Mouse (Mus musculus): ENCODE measurements at regions not wholly inside any gene's neighbourhood (a gene's known extent, or its start where the extent isn't known, plus 50 kb on each side); places are given as distances from the start of the nearest gene placed in this dataset.
A peak's percentile ranks its signal among the peaks of the same experiment; 100 is the strongest.

DNA sequence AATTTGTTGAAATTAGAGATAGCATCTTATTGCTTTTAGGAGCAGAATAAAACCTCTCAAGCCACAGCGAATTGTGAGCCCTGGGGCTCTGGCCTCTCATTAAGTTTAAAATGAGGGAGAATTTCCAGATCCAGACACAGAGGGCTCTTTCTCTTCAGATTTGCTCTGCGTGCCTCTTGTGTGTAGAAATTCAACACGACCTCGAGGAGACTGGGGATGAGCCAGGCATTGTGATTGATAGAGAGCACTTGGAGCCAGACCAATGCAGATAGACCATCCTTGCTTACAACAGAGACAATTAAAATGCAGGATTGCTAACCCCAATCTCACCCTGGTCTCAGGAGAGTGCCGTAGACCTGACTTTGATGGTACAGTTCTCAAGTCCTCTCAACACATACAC is 121.9 kb upstream of the Gas1 start:
- DNase-seq (ENCODE audit: inconsistent age in 2 of 2, low spot score in 1 of 2): peak; percentile 52 to 90

GRCm38 (mm10) chr13:60303561-60303960 is 126.4 kb upstream of the Gas1 start:
- no peak for DNase-seq (ENCODE audit: inconsistent age in 2 of 2, low spot score in 1 of 2)

DNA sequence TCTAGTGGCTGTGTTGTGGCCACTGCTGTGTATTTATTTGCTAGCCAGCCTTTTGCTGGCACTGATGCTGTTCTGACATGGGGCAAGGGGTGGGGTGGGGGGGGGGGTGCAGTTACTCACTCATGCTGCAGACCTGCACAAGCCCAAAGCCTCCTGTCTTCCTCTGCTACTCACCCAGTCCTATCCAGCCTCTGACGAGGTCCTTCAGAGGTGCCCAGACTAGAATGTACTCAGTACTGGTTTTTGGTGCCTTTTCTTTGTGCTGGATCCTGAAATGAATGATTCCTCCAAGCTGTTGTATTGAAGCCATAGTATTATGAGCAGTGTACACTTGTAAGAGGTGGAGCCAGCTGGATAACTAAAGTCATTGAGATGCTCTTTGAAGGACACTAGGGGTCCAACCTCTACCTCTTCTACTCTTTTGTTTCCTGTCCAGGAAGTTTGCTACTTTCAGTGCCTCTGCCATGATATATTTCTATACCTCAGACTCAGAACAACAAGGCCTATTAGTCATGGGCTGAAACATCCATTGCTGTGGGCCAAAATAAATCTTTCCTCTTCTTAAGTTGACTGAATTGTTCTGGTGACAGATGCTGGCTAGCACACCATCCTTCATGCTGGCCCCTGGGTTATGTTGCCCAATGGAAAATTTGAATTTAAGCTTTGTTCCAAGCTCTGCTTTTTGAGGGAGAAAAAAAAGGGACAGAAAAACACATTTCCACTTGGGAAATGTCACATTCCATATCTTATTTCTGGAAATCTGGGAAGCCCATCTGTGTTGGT is 128.1 kb upstream of the Gas1 start:
- DNase-seq (ENCODE audit: inconsistent age in 2 of 2, low spot score in 1 of 2): no peak

- peak; percentile 42 to 84 for DNase-seq (ENCODE audit: inconsistent age in 2 of 2, low spot score in 1 of 2)
These were observed 131.1 kb upstream of the Gas1 start for GRCm38 (mm10) chr13:60308062-60308801.

DNA sequence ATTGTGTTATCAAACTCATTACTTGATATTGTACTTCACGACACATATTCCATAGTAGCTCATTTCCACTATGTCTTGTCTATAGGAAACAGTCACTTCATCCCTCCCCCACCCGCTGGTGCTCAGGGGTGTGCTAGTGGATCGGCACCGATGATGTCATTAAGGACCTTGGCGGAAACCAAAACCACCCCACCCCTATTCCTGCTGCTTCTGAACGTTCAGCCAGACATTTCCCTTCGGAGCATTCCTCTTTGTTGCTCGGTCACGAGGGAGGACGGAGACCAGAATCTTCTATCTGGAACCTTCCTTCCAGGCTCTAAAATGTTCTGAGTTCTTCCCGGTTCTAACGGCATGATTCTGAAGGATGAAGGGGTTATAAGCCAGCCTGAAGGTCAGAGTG is 132.3 kb upstream of the Gas1 start:
- DNase-seq (ENCODE audit: inconsistent age in 2 of 2, low spot score in 1 of 2): no peak

DNA sequence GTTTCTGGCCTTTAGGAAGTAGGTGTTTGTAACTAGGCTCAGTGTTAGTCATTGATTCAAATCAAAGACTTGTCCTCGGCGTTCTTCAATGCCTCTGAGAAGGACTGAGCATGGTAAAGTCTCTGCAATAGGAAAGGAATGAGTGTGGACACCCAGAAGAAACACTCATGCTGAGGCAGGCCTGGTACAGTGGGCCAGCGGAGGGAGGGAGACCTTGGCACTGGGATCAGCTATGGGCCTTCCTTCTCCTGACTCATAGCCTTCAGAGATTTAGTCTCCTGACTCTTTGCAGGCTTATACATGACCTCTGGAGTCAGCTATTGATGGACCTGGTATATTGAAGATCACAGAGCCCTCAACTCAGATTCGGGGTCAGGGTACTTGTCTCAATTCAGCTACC is 132.8 kb upstream of the Gas1 start:
- peak; percentile 75 to 86 for DNase-seq (ENCODE audit: inconsistent age in 2 of 2, low spot score in 1 of 2)

DNA sequence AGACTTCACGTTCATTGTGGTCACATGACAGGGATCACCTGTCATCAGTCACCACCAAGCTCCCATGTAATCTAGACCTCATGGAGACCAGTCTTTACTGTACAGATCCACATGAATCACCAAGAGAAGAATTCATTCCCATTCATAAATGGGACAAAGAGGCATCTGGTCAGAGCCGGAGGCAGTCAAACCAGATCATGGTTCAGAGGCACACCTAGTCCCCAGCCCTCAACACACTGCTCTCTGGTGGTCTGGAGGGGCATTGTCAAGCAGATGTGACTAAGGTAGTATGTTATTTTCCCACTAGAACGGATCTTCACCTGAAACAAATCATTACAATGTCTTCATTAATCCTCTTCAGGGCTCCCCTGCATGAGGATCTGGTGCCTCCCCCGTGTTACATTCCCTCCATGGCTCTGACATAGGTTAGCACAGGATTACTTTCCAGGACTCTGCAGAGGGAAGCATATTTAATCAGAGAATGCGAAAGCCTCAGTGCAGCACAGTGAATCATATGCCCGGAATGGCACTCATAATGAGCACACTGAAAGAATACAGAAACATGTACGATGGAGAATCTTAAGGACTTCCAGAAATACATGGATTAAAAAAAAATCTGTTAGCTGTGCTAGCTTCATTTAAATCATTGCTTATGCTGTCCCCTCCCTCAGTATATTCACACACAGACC is 135.4 kb upstream of the Gas1 start:
- no peak for DNase-seq (ENCODE audit: inconsistent age in 2 of 2, low spot score in 1 of 2)

GRCm38 (mm10) chr13:60318436-60319020 is 141.4 kb upstream of the Gas1 start:
- no peak for DNase-seq (ENCODE audit: inconsistent age in 2 of 2, low spot score in 1 of 2)

DNA sequence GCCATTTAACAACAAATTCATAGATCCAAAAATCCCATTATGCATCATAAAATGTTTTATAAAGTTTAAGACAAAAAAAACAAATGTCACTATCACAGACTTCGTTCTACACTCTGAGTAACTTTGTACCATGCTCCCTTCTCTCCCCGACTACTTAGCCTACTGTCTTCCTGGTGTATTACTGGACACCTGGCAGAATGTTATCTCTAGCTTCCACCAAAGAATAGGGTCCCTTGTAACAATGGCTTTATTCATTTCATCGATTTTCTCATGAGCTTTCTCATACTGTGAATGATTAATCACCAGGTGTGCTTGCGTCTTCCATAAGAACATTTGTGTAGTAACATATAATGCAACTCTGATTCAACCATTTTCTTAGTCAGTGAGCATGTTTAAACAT is 142.1 kb upstream of the Gas1 start:
- no peak for DNase-seq (ENCODE audit: inconsistent age in 2 of 2, low spot score in 1 of 2)

- no peak for DNase-seq (ENCODE audit: inconsistent age in 2 of 2, low spot score in 1 of 2)
These were observed 142.9 kb upstream of the Gas1 start for GRCm38 (mm10) chr13:60319861-60320602.

DNA sequence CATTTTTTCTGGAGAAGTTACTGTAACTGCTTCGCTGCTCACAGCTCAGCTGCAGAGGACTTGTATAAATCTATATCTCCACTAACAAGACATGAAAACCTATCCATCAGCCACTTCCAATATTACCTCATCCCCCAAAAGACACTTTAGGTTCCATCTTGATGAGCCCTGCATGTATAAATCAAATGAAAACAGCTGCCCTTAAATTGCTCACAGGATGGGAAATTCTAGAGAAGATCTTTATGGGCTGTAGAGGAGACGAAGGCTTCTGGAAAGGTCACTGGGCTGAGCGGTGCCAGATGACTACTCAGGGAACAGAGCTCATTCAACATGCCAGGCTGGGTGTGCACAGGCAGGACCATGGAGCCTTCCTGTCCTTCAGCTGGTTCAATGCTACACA is 145.4 kb upstream of the Gas1 start:
- DNase-seq (ENCODE audit: inconsistent age in 2 of 2, low spot score in 1 of 2): peak; percentile 43 to 70

GRCm38 (mm10) chr13:60330475-60331258 is 153.5 kb upstream of the Gas1 start:
- DNase-seq (ENCODE audit: inconsistent age in 2 of 2, low spot score in 1 of 2): no peak

GRCm38 (mm10) chr13:60336196-60336595 is 159.0 kb upstream of the Gas1 start:
- peak in 1 of 2 experiments; percentile 32 for DNase-seq (ENCODE audit: inconsistent age in 2 of 2, low spot score in 1 of 2)

GRCm38 (mm10) chr13:60337383-60337782 is 160.2 kb upstream of the Gas1 start:
- no peak for DNase-seq (ENCODE audit: inconsistent age in 2 of 2, low spot score in 1 of 2)

GRCm38 (mm10) chr13:60338107-60338506 is 160.9 kb upstream of the Gas1 start:
- peak; percentile 16 to 59 for DNase-seq (ENCODE audit: inconsistent age in 2 of 2, low spot score in 1 of 2)

DNA sequence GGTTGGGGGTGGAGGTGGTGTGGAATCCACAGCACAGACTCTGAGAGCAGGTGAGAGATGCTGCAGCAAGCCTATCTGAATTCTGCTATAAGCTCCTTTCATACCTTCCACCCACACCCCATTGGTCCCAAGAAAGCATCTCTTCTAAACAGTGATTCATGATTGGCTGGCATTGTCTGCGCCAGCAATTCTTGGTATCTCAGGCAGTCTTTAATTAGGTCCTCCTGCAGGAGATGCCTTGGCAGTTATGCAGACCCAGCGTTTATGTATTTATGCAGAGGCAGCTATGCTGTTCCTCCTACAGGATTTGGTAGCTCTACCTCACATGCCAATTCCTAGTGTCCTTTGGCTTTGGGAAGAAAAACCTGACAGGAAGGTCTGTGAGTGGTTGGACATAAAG is 162.9 kb upstream of the Gas1 start:
- DNase-seq (ENCODE audit: inconsistent age in 2 of 2, low spot score in 1 of 2): no peak

GRCm38 (mm10) chr13:60347881-60348280 is 170.7 kb upstream of the Gas1 start:
- DNase-seq (ENCODE audit: inconsistent age in 2 of 2, low spot score in 1 of 2): peak; percentile 19 to 58

GRCm38 (mm10) chr13:60348438-60348837 is 171.3 kb upstream of the Gas1 start:
- DNase-seq (ENCODE audit: inconsistent age in 2 of 2, low spot score in 1 of 2): no peak

- no peak for DNase-seq (ENCODE audit: inconsistent age in 2 of 2, low spot score in 1 of 2)
These were observed 178.7 kb upstream of the Gas1 start for GRCm38 (mm10) chr13:60355707-60356490.
